Mouse (Mus musculus) hindbrain, embryonic 11.5 days (tissue): ENCODE results near the gene Rmnd5b. TPM values are rescaled to one million over a fixed set of nuclear protein-coding genes. Genes with fewer than 3 reads are reported as not detected.

Experiments used
- polyA plus RNA-seq: library from polyadenylated mRNA; unstranded; fragments of >200 nt; fragmentation: Nextera tagmentation; extraction: Ambion mirVana; gene quantifications from 2 replicates; pipeline ENCODE4 v1.2.1, GENCODE M21; 2014

Gene Rmnd5b
- polyA plus RNA-seq, 1 experiment from 2014 or later = 43.7 TPM

Other genes with a start within 250 kb of the Rmnd5b start
- 10.1 and 13.2 TPM in 2 replicates for gene Phykpl, start 51.1 kb downstream of the Rmnd5b start, polyA plus RNA-seq
- gene Hnrnpab, start 29.0 kb downstream of the Rmnd5b start, polyA plus RNA-seq = 777 and 822 TPM in 2 replicates
- 154 and 156 TPM in 2 replicates for gene Nhp2, start 16.2 kb downstream of the Rmnd5b start, polyA plus RNA-seq
- gene N4bp3, start 14.9 kb upstream of the Rmnd5b start, polyA plus RNA-seq = 6.6 and 6.9 TPM in 2 replicates
- 0.73 and 1.2 TPM in 2 replicates for gene D930048N14Rik, start 15.1 kb upstream of the Rmnd5b start, polyA plus RNA-seq
- gene 0610009B22Rik, start 53.0 kb upstream of the Rmnd5b start, polyA plus RNA-seq = 108 and 110 TPM in 2 replicates
- 12.7 and 16.1 TPM in 2 replicates for gene Sec24a, start 127.7 kb upstream of the Rmnd5b start, polyA plus RNA-seq
- gene Sar1b, start 127.8 kb upstream of the Rmnd5b start, polyA plus RNA-seq = 140 and 146 TPM in 2 replicates
- gene Jade2, start 221.8 kb upstream of the Rmnd5b start, polyA plus RNA-seq = 0.34 and 0.40 TPM in 2 replicates